Mouse (Mus musculus) liver, embryonic 11.5 days (tissue): ENCODE results near the gene Fgd2. TPM values are rescaled to one million over a fixed set of nuclear protein-coding genes. Genes with fewer than 3 reads are reported as not detected.

ENCODE experiments used
- ATAC-seq: fragments of 200-750 bp; cut with Nextera tagmentation; replicated peaks from 2 replicates; pipeline ENCODE4 v1.8.0; 2017; ENCODE audit warnings: moderate number of reproducible peaks, mild to moderate bottlenecking, moderate TSS enrichment, moderate library complexity; ENCODE audit not compliant: low FRiP score
- DNase-seq: peaks from one replicate; pipeline ENCODE4 v3.0.0-alpha.2; 2017; ENCODE audit warnings: low spot score
- H3K27ac ChIP-seq: fragments of 300-500 bp; sonication (generic); 2 replicates; pipeline ENCODE4 v1.5.1; 2014; ENCODE audit warnings: mild to moderate bottlenecking, low read depth, low read length, control low read depth
- H3K27me3 ChIP-seq: fragments of 300-500 bp; sonication (generic); replicated peaks from 2 replicates; pipeline ENCODE4 v1.6.1; 2014; ENCODE audit warnings: low read length, mixed read lengths; ENCODE audit not compliant: control insufficient read depth, insufficient read depth
- H3K36me3 ChIP-seq: fragments of 300-500 bp; sonication (generic); 2 replicates; pipeline ENCODE4 v1.6.1; 2014; ENCODE audit warnings: mild to moderate bottlenecking, low read length, moderate library complexity, mixed read lengths; ENCODE audit not compliant: control insufficient read depth, insufficient read depth
- H3K4me1 ChIP-seq: fragments of 300-500 bp; sonication (generic); replicated peaks from 2 replicates; pipeline ENCODE4 v1.6.1; 2014; ENCODE audit warnings: low read length, mixed read lengths; ENCODE audit not compliant: control insufficient read depth, insufficient read depth
- H3K4me2 ChIP-seq: fragments of 300-500 bp; sonication (generic); 2 replicates; pipeline ENCODE4 v1.6.1; 2014; ENCODE audit warnings: mild to moderate bottlenecking, control low read depth, moderate library complexity
- H3K4me3 ChIP-seq: fragments of 300-500 bp; sonication (generic); 2 replicates; pipeline ENCODE4 v1.5.1; 2014; ENCODE audit warnings: low read depth, low read length, control low read depth
- H3K9ac ChIP-seq: fragments of 300-500 bp; sonication (generic); 2 replicates; pipeline ENCODE4 v1.6.1; 2014; ENCODE audit warnings: low read depth, low read length, control low read depth
- H3K9me3 ChIP-seq: fragments of 300-500 bp; sonication (generic); 2 replicates; pipeline ENCODE4 v1.6.1; 2016; ENCODE audit warnings: low read length, inconsistent platforms, mixed read lengths; ENCODE audit not compliant: control insufficient read depth
- WGBS: fragments of 180-500 bp; shearing (Covaris S2); extraction: QIAGEN DNeasy Blood & Tissue Kit; methylation state at CpG from one replicate; pipeline ENCODE4 v1.1.7; 2014; 5-methylcytosine and 5-hydroxymethylcytosine counted together
- polyA plus RNA-seq: library from polyadenylated mRNA; unstranded; fragments of >200 nt; fragmentation: Nextera tagmentation; extraction: Ambion mirVana; gene quantifications from 2 replicates; pipeline ENCODE4 v1.2.1, GENCODE M21; 2014

Fgd2 gene
- polyA plus RNA-seq, 1 experiment from 2014 or later, result 6.7 TPM

GRCm38 (mm10) chr17:29319476-29319875 lies 41.2 kb upstream of the Fgd2 start:
- WGBS, result 73% methylated on average over 7 of the region's 7 CpGs
- no peak for ATAC-seq
- no peak for DNase-seq
- H3K27me3 ChIP-seq, result peaks cover 33% of the 10 kb centered on the region
- no peak overlapping the region for H3K4me3 ChIP-seq
- no peak overlapping the region for H3K4me2 ChIP-seq
- peaks cover 16% of the 10 kb centered on the region for H3K4me1 ChIP-seq
- no peaks in the 10 kb centered on the region for H3K9me3 ChIP-seq
- no peaks in the 10 kb centered on the region for H3K36me3 ChIP-seq
- H3K9ac ChIP-seq, result no peak overlapping the region
- H3K27ac ChIP-seq, result no peak overlapping the region

GRCm38 (mm10) chr17:29319881-29320639 lies 40.7 kb upstream of the Fgd2 start:
- Histone ChIP-seq H3K36me3 (no peaks in the 10 kb centered on the region), H3K27me3 (peaks cover 33% of the 10 kb centered on the region), H3K27ac (no peak overlapping the region), H3K4me3 (no peak overlapping the region), H3K4me1 (peaks cover 16% of the 10 kb centered on the region), H3K4me2 (no peak overlapping the region), H3K9me3 (no peaks in the 10 kb centered on the region), H3K9ac (no peak overlapping the region)
- DNase-seq (no peak), ATAC-seq (peak; percentile 31; the same call in 1 of the 2 replicates)
- 43% methylated on average over 8 of the region's 8 CpGs for WGBS

GRCm38 (mm10) chr17:29321765-29322602 lies 38.7 kb upstream of the Fgd2 start:
- peak overlapping the region; percentile 7; the same call in 1 of the 2 replicates for H3K4me3 ChIP-seq
- H3K9me3 ChIP-seq, result no peaks in the 10 kb centered on the region
- ATAC-seq (no peak), DNase-seq (no peak)
- peaks cover 43% of the 10 kb centered on the region for H3K27me3 ChIP-seq
- peak overlapping the region; percentile 45 for H3K4me2 ChIP-seq
- no peak overlapping the region for H3K9ac ChIP-seq
- WGBS, result 25% methylated on average over 41 of the region's 41 CpGs
- H3K4me1 ChIP-seq, result peaks cover 24% of the 10 kb centered on the region
- H3K36me3 ChIP-seq, result no peaks in the 10 kb centered on the region
- H3K27ac ChIP-seq, result no peak overlapping the region

GRCm38 (mm10) chr17:29322603-29322962 lies 38.1 kb upstream of the Fgd2 start:
- Histone ChIP-seq H3K4me3 (peak overlapping the region; percentile 7; the same call in 1 of the 2 replicates), H3K4me1 (peaks cover 24% of the 10 kb centered on the region), H3K9me3 (no peaks in the 10 kb centered on the region), H3K9ac (no peak overlapping the region), H3K27ac (no peak overlapping the region), H3K27me3 (peaks cover 49% of the 10 kb centered on the region), H3K36me3 (no peaks in the 10 kb centered on the region), H3K4me2 (peak overlapping the region; percentile 45)
- ATAC-seq, result peak; percentile 49; the same call in 1 of the 2 replicates
- WGBS, result 25% methylated on average over 18 of the region's 18 CpGs
- DNase-seq, result no peak

GRCm38 (mm10) chr17:29323625-29324024 lies 37.1 kb upstream of the Fgd2 start:
- Histone ChIP-seq H3K36me3 (no peaks in the 10 kb centered on the region), H3K27ac (no peak overlapping the region), H3K9me3 (no peaks in the 10 kb centered on the region), H3K4me1 (peaks cover 24% of the 10 kb centered on the region), H3K4me3 (no peak overlapping the region), H3K9ac (no peak overlapping the region), H3K4me2 (no peak overlapping the region), H3K27me3 (peaks cover 50% of the 10 kb centered on the region)
- DNase-seq (no peak), ATAC-seq (no peak)
- WGBS, result 65% methylated on average over 3 of the region's 3 CpGs

- Histone ChIP-seq H3K9ac (no peak overlapping the region), H3K9me3 (no peaks in the 10 kb centered on the region), H3K4me2 (no peak overlapping the region), H3K4me1 (peaks cover 14% of the 10 kb centered on the region), H3K4me3 (no peak overlapping the region), H3K36me3 (no peaks in the 10 kb centered on the region), H3K27ac (no peak overlapping the region), H3K27me3 (peaks cover 39% of the 10 kb centered on the region)
- no peak for DNase-seq
- no peak for ATAC-seq
- 69% methylated on average over 13 of the region's 13 CpGs for WGBS
These were observed 34.9 kb upstream of the Fgd2 start for GRCm38 (mm10) chr17:29325831-29326230.

GRCm38 (mm10) chr17:29326531-29327529 lies 33.9 kb upstream of the Fgd2 start:
- peak overlapping the region; percentile 56 for H3K4me2 ChIP-seq
- peak overlapping the region; percentile 28; the same call in 1 of the 2 replicates for H3K4me3 ChIP-seq
- H3K4me1 ChIP-seq, result peaks cover 17% of the 10 kb centered on the region
- no peaks in the 10 kb centered on the region for H3K9me3 ChIP-seq
- WGBS, result 24% methylated on average over 52 of the region's 52 CpGs
- H3K27ac ChIP-seq, result no peak overlapping the region
- H3K36me3 ChIP-seq, result no peaks in the 10 kb centered on the region; the same call in 1 of the 2 replicates
- 0 out of 2 replicates have a peak overlapping the region, but pooled peaks have one; percentile 13 for H3K9ac ChIP-seq
- ATAC-seq (no peak), DNase-seq (no peak)
- peaks cover 29% of the 10 kb centered on the region for H3K27me3 ChIP-seq

GRCm38 (mm10) chr17:29327691-29328090 lies 33.0 kb upstream of the Fgd2 start:
- Histone ChIP-seq H3K4me2 (no peak overlapping the region), H3K27me3 (peaks cover 20% of the 10 kb centered on the region), H3K36me3 (peaks cover 6% of the 10 kb centered on the region; the same call in 1 of the 2 replicates), H3K4me3 (no peak overlapping the region), H3K9me3 (no peaks in the 10 kb centered on the region), H3K9ac (no peak overlapping the region), H3K27ac (no peak overlapping the region), H3K4me1 (peaks cover 15% of the 10 kb centered on the region)
- 79% methylated on average over 9 of the region's 9 CpGs for WGBS
- DNase-seq, result no peak
- no peak for ATAC-seq
